Mouse (Mus musculus): Measurements from ENCODE around the gene Olfr17. TPM values are rescaled to one million over a fixed set of nuclear protein-coding genes. Genes with fewer than 3 reads are reported as not detected.
A peak's percentile ranks its signal among the peaks of the same experiment; 100 is the strongest.
"Not testable (repeated sequence)": the region's sequence is repeated elsewhere in the genome, so short reads cannot be mapped to it uniquely, and the experiment has no call there.

The Olfr17 gene
- not detected in 2 replicates for total RNA-seq (2015)
- not detected in 2 replicates for total RNA-seq (2017)

- no peak for ATAC-seq (replicated peaks; ENCODE audit: poor library complexity)
These were observed at the start of gene Olfr17 for GRCm38 (mm10) chr7:107092920-107093319. TSS of gene Olfr17 (plus strand) at chr7:107093220.

GRCm38 (mm10) chr7:107044407-107044806, 48.6 kb upstream of the Olfr17 start:
- ATAC-seq (replicated peaks; ENCODE audit: poor library complexity): peak; percentile 80

DNA sequence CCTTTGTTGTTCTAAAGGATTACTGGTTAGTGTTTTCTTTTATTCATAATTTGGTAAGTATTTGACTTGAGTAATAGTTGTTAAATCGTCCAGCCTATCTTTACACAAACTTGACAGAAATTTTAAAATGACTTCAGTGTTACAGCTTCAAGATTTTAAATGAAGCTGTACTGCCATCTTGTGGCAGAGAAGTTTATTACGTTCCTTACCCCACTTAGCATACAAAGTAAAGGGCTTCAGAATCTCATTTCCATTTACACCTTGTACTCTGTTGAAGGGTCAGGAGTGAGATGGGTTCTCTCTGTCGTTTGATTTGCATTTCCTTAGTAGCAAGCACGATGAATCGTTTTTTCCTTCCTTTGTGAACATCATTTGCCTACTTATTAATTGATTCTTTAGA, 47.2 kb upstream of the Olfr17 start:
- ATAC-seq (replicated peaks; ENCODE audit: poor library complexity): peak; percentile 92

DNA sequence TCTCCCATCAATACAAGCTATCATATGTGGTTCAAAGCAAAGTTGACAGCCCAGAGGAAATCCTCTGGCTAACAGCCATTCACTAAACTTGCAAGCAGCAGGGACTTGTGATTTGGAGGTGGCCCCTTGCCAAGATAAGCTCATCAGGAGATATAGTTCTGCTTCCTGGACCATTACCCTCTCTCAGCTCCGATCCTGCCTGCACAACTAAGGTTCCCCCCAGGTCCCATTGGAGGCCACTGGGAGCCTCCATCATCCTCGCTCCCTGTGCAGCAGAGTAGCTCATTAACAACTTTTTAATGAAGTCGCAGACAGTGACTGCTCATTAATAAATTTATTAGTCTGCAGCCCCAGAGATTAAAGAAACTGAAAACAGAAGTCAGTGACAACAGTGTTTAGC, 45.4 kb upstream of the Olfr17 start:
- ATAC-seq (replicated peaks; ENCODE audit: poor library complexity): peak; percentile 34

GRCm38 (mm10) chr7:107070681-107071080, 22.3 kb upstream of the Olfr17 start, which contains the start of gene Olfr714:
TSS of gene Olfr714 (plus strand) at chr7:107070981.
- no peak for ATAC-seq (replicated peaks; ENCODE audit: poor library complexity)

DNA sequence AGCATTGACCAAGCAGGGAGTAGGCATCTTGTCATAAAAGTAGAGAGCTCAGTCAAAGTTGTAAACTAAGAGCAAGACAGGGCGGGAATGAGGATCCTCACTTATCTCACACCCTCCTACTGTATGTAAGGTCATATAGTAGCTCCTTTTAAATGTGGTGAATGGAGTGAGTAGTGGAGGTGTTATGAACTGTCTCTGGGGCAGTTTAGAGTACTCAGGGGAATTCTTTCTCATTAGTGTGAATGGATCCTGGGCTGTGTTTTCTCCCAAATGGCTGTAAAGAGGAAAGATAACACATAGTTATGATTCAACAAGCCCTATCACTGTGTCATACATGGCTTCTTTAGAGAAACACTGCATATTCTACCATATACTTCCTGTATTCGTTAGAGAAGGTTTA, 17.2 kb downstream of the Olfr17 start, which contains the start of gene Olfr715b:
Gene Olfr715b (minus strand): TSS at position 101 of the 400 bp plus-strand sequence.
- not testable (repeated sequence) for ATAC-seq (replicated peaks; ENCODE audit: poor library complexity)

DNA sequence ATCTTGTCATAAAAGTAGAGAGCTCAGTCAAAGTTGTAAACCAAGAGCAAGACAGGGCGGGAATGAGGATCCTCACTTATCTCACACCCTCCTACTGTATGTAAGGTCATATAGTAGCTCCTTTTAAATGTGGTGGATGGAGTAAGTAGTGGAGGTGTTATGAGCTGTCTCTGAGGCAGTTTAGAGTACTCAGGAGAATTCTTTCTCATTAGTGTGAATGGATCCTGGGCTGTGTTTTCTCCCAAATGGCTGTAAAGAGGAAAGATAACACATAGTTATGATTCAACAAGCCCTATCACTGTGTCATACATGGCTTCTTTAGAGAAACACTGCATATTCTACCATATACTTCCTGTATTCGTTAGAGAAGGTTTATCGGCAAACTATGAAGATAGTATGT, 38.0 kb downstream of the Olfr17 start, which contains the start of gene Olfr715:
Gene Olfr715 (minus strand): TSS at position 101 of the 400 bp plus-strand sequence.
- not testable (repeated sequence) for ATAC-seq (replicated peaks; ENCODE audit: poor library complexity)

DNA sequence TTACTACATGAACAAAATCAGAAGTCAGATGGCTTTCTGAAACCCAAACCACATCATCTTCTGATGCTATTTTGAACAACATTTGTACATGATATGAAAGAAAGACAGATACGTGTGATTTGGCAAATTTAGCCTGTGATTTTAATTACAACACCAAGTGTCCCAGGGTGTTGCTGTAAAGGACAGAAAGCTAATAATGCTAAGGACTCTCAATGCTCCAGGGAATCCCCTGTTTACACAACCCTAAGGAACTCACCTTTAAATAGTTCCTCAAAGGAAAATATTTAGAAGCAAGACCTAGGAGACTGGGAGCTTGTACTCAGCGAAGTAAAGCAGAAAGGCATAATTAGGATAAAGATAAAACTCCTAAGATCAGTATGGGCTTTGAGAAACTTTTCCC, 45.0 kb downstream of the Olfr17 start, which contains the start of gene Olfr716:
Gene Olfr716 (plus strand): TSS at position 301 of the 400 bp plus-strand sequence.
- ATAC-seq (replicated peaks; ENCODE audit: poor library complexity): not testable (repeated sequence)

Other genes starting within 250 kb of the Olfr17 start
- not detected in 2 replicates for gene Olfr703, start 249.9 kb upstream of the Olfr17 start, total RNA-seq (2015)
- gene Olfr703, start 249.9 kb upstream of the Olfr17 start, total RNA-seq (2017): not detected in 2 replicates
- gene Olfr704, start 230.0 kb upstream of the Olfr17 start, total RNA-seq (2015): not detected in 2 replicates
- gene Olfr704, start 230.0 kb upstream of the Olfr17 start, total RNA-seq (2017): not detected in 2 replicates
- gene Olfr705, start 216.3 kb upstream of the Olfr17 start, total RNA-seq (2015): not detected in 2 replicates
- not detected in 2 replicates for gene Olfr705, start 216.3 kb upstream of the Olfr17 start, total RNA-seq (2017)
- gene Olfr706, start 205.1 kb upstream of the Olfr17 start, total RNA-seq (2015): not detected in 2 replicates
- gene Olfr706, start 205.1 kb upstream of the Olfr17 start, total RNA-seq (2017): not detected in 2 replicates
- gene Olfr707, start 192.0 kb upstream of the Olfr17 start, total RNA-seq (2015): not detected in 2 replicates
- not detected in 2 replicates for gene Olfr707, start 192.0 kb upstream of the Olfr17 start, total RNA-seq (2017)
- gene Olfr1532-ps1, start 185.2 kb upstream of the Olfr17 start, total RNA-seq (2015): not detected in 2 replicates
- not detected in 2 replicates for gene Olfr1532-ps1, start 185.2 kb upstream of the Olfr17 start, total RNA-seq (2017)
- gene Olfr709-ps1, start 161.0 kb upstream of the Olfr17 start, total RNA-seq (2015): 0.02 TPM in 1 of 2 replicates, not detected in the other
- gene Olfr709-ps1, start 161.0 kb upstream of the Olfr17 start, total RNA-seq (2017): not detected in 2 replicates
- not detected in 2 replicates for gene Olfr710, start 144.9 kb upstream of the Olfr17 start, total RNA-seq (2015)
- not detected in 2 replicates for gene Olfr710, start 144.9 kb upstream of the Olfr17 start, total RNA-seq (2017)
- gene Olfr6, start 129.3 kb upstream of the Olfr17 start, total RNA-seq (2015): not detected in 2 replicates
- not detected in 2 replicates for gene Olfr6, start 129.3 kb upstream of the Olfr17 start, total RNA-seq (2017)
- not detected in 2 replicates for gene Olfr711, start 117.8 kb upstream of the Olfr17 start, total RNA-seq (2015)
- not detected in 2 replicates for gene Olfr711, start 117.8 kb upstream of the Olfr17 start, total RNA-seq (2017)
- gene Olfr2, start 87.1 kb upstream of the Olfr17 start, total RNA-seq (2015): not detected in 2 replicates
- not detected in 2 replicates for gene Olfr2, start 87.1 kb upstream of the Olfr17 start, total RNA-seq (2017)
- not detected in 2 replicates for gene Olfr713, start 62.0 kb upstream of the Olfr17 start, total RNA-seq (2015)
- not detected in 2 replicates for gene Olfr713, start 62.0 kb upstream of the Olfr17 start, total RNA-seq (2017)
- not detected in 2 replicates for gene Olfr714, start 22.2 kb upstream of the Olfr17 start, total RNA-seq (2015)
- not detected in 2 replicates for gene Olfr714, start 22.2 kb upstream of the Olfr17 start, total RNA-seq (2017)
- gene Olfr715b, start 17.1 kb downstream of the Olfr17 start, total RNA-seq (2015): not detected in 2 replicates
- gene Olfr715b, start 17.1 kb downstream of the Olfr17 start, total RNA-seq (2017): not detected in 2 replicates
- gene Olfr715, start 37.9 kb downstream of the Olfr17 start, total RNA-seq (2015): not detected in 2 replicates
- not detected in 2 replicates for gene Olfr715, start 37.9 kb downstream of the Olfr17 start, total RNA-seq (2017)
- gene Olfr716, start 45.1 kb downstream of the Olfr17 start, total RNA-seq (2015): not detected in 2 replicates
- gene Olfr716, start 45.1 kb downstream of the Olfr17 start, total RNA-seq (2017): not detected in 2 replicates
- gene Nlrp14, start 73.8 kb downstream of the Olfr17 start, total RNA-seq (2015): not detected in 2 replicates
- gene Nlrp14, start 73.8 kb downstream of the Olfr17 start, total RNA-seq (2017): not detected in 2 replicates
- gene Rbmxl2, start 116.2 kb downstream of the Olfr17 start, total RNA-seq (2015): not detected in 2 replicates
- gene Rbmxl2, start 116.2 kb downstream of the Olfr17 start, total RNA-seq (2017): not detected in 2 replicates

Measured in megakaryocyte progenitor cell, adult 5-6 weeks (primary cell).